Mouse (Mus musculus) MEL (cell line): ENCODE measurements around the gene Ankrd22.

Experiments
- CTCF ChIP-seq, 3 experiments: IDR thresholded peaks in 2 of 3; conservative IDR thresholded peaks in 1 of 3; 2 replicates each; pipeline ENCODE4 v1.5.1; 2011 to 2012; ENCODE audit warnings: low read length in 3 of 3, low read depth in 2 of 3, mild to moderate bottlenecking in 2 of 3, improper control_type of control experiment in 1 of 3, inconsistent platforms in 1 of 3, mixed read lengths in 1 of 3, moderate library complexity in 1 of 3; ENCODE audit not compliant: control insufficient read depth in 1 of 3, insufficient read depth in 1 of 3, poor library complexity in 1 of 3, severe bottlenecking in 1 of 3
- EP300 ChIP-seq, 2 experiments: IDR thresholded peaks; 2 replicates each; pipeline ENCODE4 v1.6.1; 2011; ENCODE audit warnings: improper control_type of control experiment in 2 of 2, low read length in 2 of 2, low read depth in 1 of 2, mild to moderate bottlenecking in 1 of 2
- ETS1 ChIP-seq: IDR thresholded peaks from 2 replicates; pipeline ENCODE4 v1.6.1; 2012; ENCODE audit warnings: low read depth, mild to moderate bottlenecking, inconsistent platforms, low read length, improper control_type of control experiment, moderate library complexity
- HCFC1 ChIP-seq: IDR thresholded peaks from 2 replicates; pipeline ENCODE4 v1.6.1; 2012; ENCODE audit warnings: low read depth, mild to moderate bottlenecking, inconsistent platforms, low read length, improper control_type of control experiment, moderate library complexity
- JUND ChIP-seq: IDR thresholded peaks from 2 replicates; pipeline ENCODE4 v1.6.1; 2011; ENCODE audit warnings: low read depth, mild to moderate bottlenecking, improper control_type of control experiment, low read length
- MAFK ChIP-seq: IDR thresholded peaks from 2 replicates; pipeline ENCODE4 v1.6.1; 2011; ENCODE audit warnings: low read depth, mild to moderate bottlenecking, low read length, improper control_type of control experiment, borderline replicate concordance
- MAZ ChIP-seq: IDR thresholded peaks from 2 replicates; pipeline ENCODE4 v1.6.1; 2012; ENCODE audit warnings: low read depth, mild to moderate bottlenecking, inconsistent platforms, low read length, improper control_type of control experiment
- NRF1 ChIP-seq: IDR thresholded peaks from 2 replicates; pipeline ENCODE4 v1.6.1; 2014; ENCODE audit warnings: low read depth, mild to moderate bottlenecking, inconsistent platforms, low read length, improper control_type of control experiment, moderate library complexity; ENCODE audit not compliant: poor library complexity, insufficient read depth, severe bottlenecking
- POLR2A ChIP-seq, 2 experiments: IDR thresholded peaks; 2 replicates each; pipeline ENCODE4 v1.6.1; 2011 to 2012; ENCODE audit warnings: low read length in 2 of 2, mild to moderate bottlenecking in 2 of 2, control low read depth in 1 of 2, improper control_type of control experiment in 1 of 2, low read depth in 1 of 2, moderate library complexity in 1 of 2; ENCODE audit not compliant: control insufficient read depth in 1 of 2, insufficient read depth in 1 of 2, poor library complexity in 1 of 2
- SMC3 ChIP-seq: IDR thresholded peaks from 2 replicates; pipeline ENCODE4 v1.6.1; 2011; ENCODE audit warnings: low read depth, low read length, improper control_type of control experiment
- USF1 ChIP-seq: IDR thresholded peaks from 2 replicates; pipeline ENCODE4 v1.6.1; 2014; ENCODE audit warnings: low read depth, mild to moderate bottlenecking, inconsistent platforms, low read length, improper control_type of control experiment, moderate library complexity
- ZC3H11A ChIP-seq: IDR thresholded peaks from 2 replicates; pipeline ENCODE4 v1.6.1; 2012; ENCODE audit warnings: low read depth, mild to moderate bottlenecking, inconsistent platforms, low read length, improper control_type of control experiment

GRCm38 (mm10) chr19:34181234-34181633 is 15.4 kb upstream of the Ankrd22 start:
- TF ChIP-seq MAFK (no peak), CTCF (IDR thresholded peaks at IDR 0.05 in 2 of 3, conservative IDR thresholded peaks at IDR 0.05 in 1 of 3; ENCODE audit: control insufficient read depth in 1 of 3, insufficient read depth in 1 of 3, low read depth in 2 of 3, low read length in 3 of 3, poor library complexity in 1 of 3, severe bottlenecking in 1 of 3) (no peak), JUND (no peak), SMC3 (no peak), POLR2A (IDR thresholded peaks at IDR 0.05; ENCODE audit: control insufficient read depth in 1 of 2, insufficient read depth in 1 of 2, low read depth in 1 of 2, low read length in 2 of 2, poor library complexity in 1 of 2) (no peak), MAZ (no peak), HCFC1 (no peak), EP300 (IDR thresholded peaks at IDR 0.05; ENCODE audit: low read depth in 1 of 2, low read length in 2 of 2) (no peak), ETS1 (no peak), USF1 (no peak), NRF1 (no peak), ZC3H11A (no peak)
